Mouse (Mus musculus): ENCODE data around the gene P2rx4. TPM values are rescaled to one million over a fixed set of nuclear protein-coding genes. Genes with fewer than 3 reads are reported as not detected.

P2rx4 gene
- polyA plus RNA-seq, 1 experiment from 2014 or later, result 24.7 TPM

DNA sequence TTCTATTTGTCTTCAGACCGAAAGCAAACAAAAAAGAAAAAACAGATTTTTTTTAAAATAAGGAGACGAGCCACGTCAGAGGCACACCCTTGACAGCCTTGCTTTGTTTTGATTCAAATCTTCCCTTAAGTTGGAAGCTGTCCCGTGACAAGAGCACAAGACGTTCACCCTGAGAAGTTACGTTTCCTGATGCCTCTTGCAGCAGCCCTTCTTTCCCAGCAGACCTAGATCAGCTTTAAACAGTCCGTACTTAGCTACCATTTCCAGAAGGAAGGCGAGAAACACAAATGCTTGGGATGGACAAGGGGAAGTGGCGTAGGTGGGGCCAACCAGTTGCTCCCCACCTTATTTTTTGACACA is 8.7 kb upstream of the P2rx4 start:
- no peak for DNase-seq (ENCODE audit: low spot score)
- no peak overlapping the region for H3K27ac ChIP-seq (replicated peaks)
- no peak for TF ChIP-seq EP300 (optimal IDR thresholded peaks at IDR 0.05)
- TF ChIP-seq CTCF (IDR thresholded peaks at IDR 0.05; ENCODE audit: low read depth), result no peak

DNA sequence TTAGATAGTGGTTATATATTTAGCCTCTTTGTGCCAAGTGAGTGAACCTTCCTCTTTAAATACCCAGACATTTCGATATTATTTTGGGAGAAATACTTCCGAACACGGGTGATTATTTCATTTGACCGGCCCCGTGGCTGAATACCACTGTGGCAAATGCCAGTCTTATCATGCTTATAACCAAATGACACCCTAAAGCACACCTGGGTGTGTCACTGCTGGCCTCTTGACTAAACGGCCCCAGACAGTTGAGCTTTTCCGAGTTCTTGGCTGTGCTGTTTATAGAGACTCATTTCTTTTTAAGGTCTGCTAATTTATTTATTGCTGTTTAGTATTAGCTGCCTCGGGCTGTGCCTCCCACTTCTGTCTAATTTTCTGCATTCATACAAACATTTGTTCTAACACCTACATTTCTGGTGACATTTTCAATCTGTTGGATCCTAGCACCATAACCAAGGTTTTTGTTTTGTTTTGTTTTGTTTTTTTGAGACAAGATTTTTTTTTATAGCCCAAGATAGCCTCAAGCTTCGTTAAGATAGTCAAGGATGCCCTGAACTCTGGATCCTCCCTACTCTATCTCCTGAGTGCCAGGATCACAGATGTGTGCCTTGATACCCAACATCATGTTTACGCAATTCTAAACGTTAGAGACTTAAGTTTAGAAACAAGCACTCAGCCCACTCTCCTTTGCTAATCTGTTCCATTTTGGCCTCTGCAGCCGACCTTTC is 7.1 kb upstream of the P2rx4 start:
- H3K4me2 ChIP-seq (replicated peaks; ENCODE audit: low read depth), result no peak overlapping the region
- TF ChIP-seq EP300 (optimal IDR thresholded peaks at IDR 0.05), result no peak
- no peak for TF ChIP-seq CTCF (IDR thresholded peaks at IDR 0.05; ENCODE audit: low read depth)
- DNase-seq (ENCODE audit: low spot score) (no peak), ATAC-seq (ENCODE audit: low FRiP score, low TSS enrichment) (no peak)
- 53% methylated on average over 12 of the region's 12 CpGs for WGBS
- no peaks in the 10 kb centered on the region for H3K9me3 ChIP-seq (ENCODE audit: control insufficient read depth, low read length)
- H3K9ac ChIP-seq (ENCODE audit: low read length), result no peak overlapping the region
- H3K27me3 ChIP-seq (ENCODE audit: control insufficient read depth, insufficient read depth, low read length), result no peaks in the 10 kb centered on the region
- H3K27ac ChIP-seq (replicated peaks), result no peak overlapping the region
- H3K4me3 ChIP-seq (ENCODE audit: low read depth, low read length), result no peak overlapping the region
- no peaks in the 10 kb centered on the region for H3K4me1 ChIP-seq (replicated peaks; ENCODE audit: control insufficient read depth, insufficient read depth)
- no peaks in the 10 kb centered on the region for H3K36me3 ChIP-seq (ENCODE audit: control insufficient read depth, insufficient read depth, low read length)

More for the DNA sequence above, 8.7 kb upstream of the P2rx4 start:
- ATAC-seq (ENCODE audit: low FRiP score, low TSS enrichment), result no peak
- 41% methylated on average over 9 of the region's 9 CpGs for WGBS
- Histone ChIP-seq H3K36me3 (ENCODE audit: control insufficient read depth, insufficient read depth, low read length) (no peaks in the 10 kb centered on the region), H3K4me1 (replicated peaks; ENCODE audit: control insufficient read depth, insufficient read depth) (no peaks in the 10 kb centered on the region), H3K4me2 (replicated peaks; ENCODE audit: low read depth) (no peak overlapping the region), H3K9me3 (ENCODE audit: control insufficient read depth, low read length) (no peaks in the 10 kb centered on the region), H3K4me3 (ENCODE audit: low read depth, low read length) (no peak overlapping the region), H3K9ac (ENCODE audit: low read length) (no peak overlapping the region), H3K27me3 (ENCODE audit: control insufficient read depth, insufficient read depth, low read length) (no peaks in the 10 kb centered on the region)

DNA sequence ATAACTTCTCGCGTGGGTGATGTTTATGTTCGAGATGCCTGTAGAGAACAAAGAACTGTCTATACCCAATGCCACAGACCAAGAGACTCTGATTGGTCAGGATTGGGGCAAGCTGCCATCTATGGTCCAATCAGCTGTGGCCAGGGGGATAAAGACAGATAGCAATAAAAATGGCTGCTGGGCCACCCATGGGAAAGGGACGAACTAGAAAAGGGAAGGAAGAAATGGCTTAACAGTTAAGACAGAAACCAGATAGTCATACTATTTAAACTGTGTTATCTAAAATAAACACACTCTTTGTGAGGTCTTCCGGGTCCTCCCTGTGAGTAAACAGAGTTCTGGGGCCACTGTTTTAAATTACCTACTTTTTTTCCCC is 6.5 kb upstream of the P2rx4 start:
- no peak overlapping the region for H3K4me2 ChIP-seq (replicated peaks; ENCODE audit: low read depth)
- no peak overlapping the region for H3K4me3 ChIP-seq (ENCODE audit: low read depth, low read length)
- H3K9me3 ChIP-seq (ENCODE audit: control insufficient read depth, low read length), result no peaks in the 10 kb centered on the region
- no peak for DNase-seq (ENCODE audit: low spot score)
- no peak overlapping the region for H3K9ac ChIP-seq (ENCODE audit: low read length)
- 15% methylated on average over 5 of the region's 5 CpGs for WGBS
- no peak overlapping the region for H3K27ac ChIP-seq (replicated peaks)
- no peaks in the 10 kb centered on the region for H3K36me3 ChIP-seq (ENCODE audit: control insufficient read depth, insufficient read depth, low read length)
- peak; percentile 51 for ATAC-seq (ENCODE audit: low FRiP score, low TSS enrichment)
- H3K4me1 ChIP-seq (replicated peaks; ENCODE audit: control insufficient read depth, insufficient read depth), result no peaks in the 10 kb centered on the region
- H3K27me3 ChIP-seq (ENCODE audit: control insufficient read depth, insufficient read depth, low read length), result no peaks in the 10 kb centered on the region
- TF ChIP-seq EP300 (optimal IDR thresholded peaks at IDR 0.05) (no peak), CTCF (IDR thresholded peaks at IDR 0.05; ENCODE audit: low read depth) (no peak)

DNA sequence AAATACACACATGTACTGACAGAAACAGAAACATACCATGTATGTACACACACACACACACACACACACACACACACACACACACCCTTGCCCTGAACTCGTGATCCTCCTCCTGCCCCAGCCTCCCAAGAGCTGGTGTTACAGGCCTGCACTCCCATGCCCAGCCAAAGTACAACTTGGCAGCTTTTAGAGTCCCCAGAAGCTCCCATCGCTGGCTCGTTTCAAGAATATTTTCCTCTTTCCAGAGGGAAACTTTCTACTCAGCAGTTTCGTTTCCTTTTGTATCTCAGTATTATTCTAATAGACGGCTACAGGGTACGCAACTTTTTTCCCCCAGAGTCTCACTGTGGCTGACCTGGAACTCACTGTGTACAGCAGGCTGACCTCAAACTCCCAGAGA is 5.2 kb upstream of the P2rx4 start:
- no peak for ATAC-seq (ENCODE audit: low FRiP score, low TSS enrichment)
- WGBS, result 57% methylated on average over 6 of the region's 6 CpGs
- no peaks in the 10 kb centered on the region for H3K27me3 ChIP-seq (ENCODE audit: control insufficient read depth, insufficient read depth, low read length)
- TF ChIP-seq EP300 (optimal IDR thresholded peaks at IDR 0.05) (no peak), CTCF (IDR thresholded peaks at IDR 0.05; ENCODE audit: low read depth) (no peak)
- H3K9me3 ChIP-seq (ENCODE audit: control insufficient read depth, low read length), result no peaks in the 10 kb centered on the region
- no peak overlapping the region for H3K27ac ChIP-seq (replicated peaks)
- H3K4me1 ChIP-seq (replicated peaks; ENCODE audit: control insufficient read depth, insufficient read depth), result peaks cover 3% of the 10 kb centered on the region; the same call in 1 of the 2 replicates
- DNase-seq (ENCODE audit: low spot score), result no peak
- H3K4me2 ChIP-seq (replicated peaks; ENCODE audit: low read depth), result no peak overlapping the region
- H3K36me3 ChIP-seq (ENCODE audit: control insufficient read depth, insufficient read depth, low read length), result no peaks in the 10 kb centered on the region
- no peak overlapping the region for H3K9ac ChIP-seq (ENCODE audit: low read length)
- H3K4me3 ChIP-seq (ENCODE audit: low read depth, low read length), result no peak overlapping the region

DNA sequence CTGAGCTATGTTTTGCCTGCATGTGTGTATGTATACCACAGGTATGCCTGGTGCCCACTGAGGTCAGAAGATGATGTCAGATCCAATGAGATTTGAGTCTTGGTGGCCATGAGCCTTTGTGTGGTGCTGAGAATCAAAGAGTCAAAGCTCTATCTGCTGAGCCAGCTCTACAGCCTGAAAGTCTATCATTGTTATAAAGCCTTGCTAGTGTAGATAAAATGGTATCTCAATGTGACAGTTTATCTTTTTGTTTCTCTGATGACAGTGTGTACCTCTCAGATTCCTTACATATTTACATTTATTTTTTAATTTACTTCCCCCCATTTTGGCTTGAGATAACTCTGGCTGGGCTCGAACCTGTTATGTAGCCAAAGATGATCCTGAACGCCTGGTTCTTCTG is 3.8 kb upstream of the P2rx4 start:
- peaks cover 3% of the 10 kb centered on the region; the same call in 1 of the 2 replicates for H3K4me1 ChIP-seq (replicated peaks; ENCODE audit: control insufficient read depth, insufficient read depth)
- no peaks in the 10 kb centered on the region for H3K36me3 ChIP-seq (ENCODE audit: control insufficient read depth, insufficient read depth, low read length)
- 80% methylated on average over 2 of the region's 2 CpGs for whole genome bisulfite sequencing
- H3K27me3 ChIP-seq (ENCODE audit: control insufficient read depth, insufficient read depth, low read length), result no peaks in the 10 kb centered on the region
- ATAC-seq (ENCODE audit: low FRiP score, low TSS enrichment), result no peak
- no peak overlapping the region for H3K4me3 ChIP-seq (ENCODE audit: low read depth, low read length)
- H3K27ac ChIP-seq (replicated peaks), result no peak overlapping the region
- H3K4me2 ChIP-seq (replicated peaks; ENCODE audit: low read depth), result no peak overlapping the region
- DNase-seq (ENCODE audit: low spot score), result no peak
- H3K9me3 ChIP-seq (ENCODE audit: control insufficient read depth, low read length), result no peaks in the 10 kb centered on the region
- H3K9ac ChIP-seq (ENCODE audit: low read length), result no peak overlapping the region
- TF ChIP-seq EP300 (optimal IDR thresholded peaks at IDR 0.05), result no peak
- no peak for TF ChIP-seq CTCF (IDR thresholded peaks at IDR 0.05; ENCODE audit: low read depth)

DNA sequence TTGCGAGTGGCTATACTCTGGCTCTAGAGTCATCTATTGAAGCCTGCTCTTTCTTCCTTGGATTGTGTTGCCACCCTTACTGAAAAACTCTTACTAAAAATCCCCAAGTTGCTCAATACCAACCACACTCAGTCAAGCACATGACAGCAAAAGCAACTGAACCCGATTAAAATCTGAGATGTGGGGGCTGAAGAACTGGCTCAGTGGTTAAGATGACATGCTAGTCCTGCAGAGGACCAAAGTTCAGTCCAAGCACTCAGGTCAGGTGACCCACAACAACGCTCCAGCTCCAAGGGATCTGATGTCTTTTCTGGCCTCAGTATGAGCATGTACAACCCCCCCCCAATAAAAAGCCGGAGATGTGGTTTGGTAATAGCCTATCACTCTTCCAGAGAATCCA is 2.8 kb upstream of the P2rx4 start:
- 71% methylated on average over 4 of the region's 4 CpGs for WGBS
- no peak overlapping the region for H3K4me2 ChIP-seq (replicated peaks; ENCODE audit: low read depth)
- no peaks in the 10 kb centered on the region for H3K27me3 ChIP-seq (ENCODE audit: control insufficient read depth, insufficient read depth, low read length)
- DNase-seq (ENCODE audit: low spot score), result no peak
- peaks cover 3% of the 10 kb centered on the region; the same call in 1 of the 2 replicates for H3K4me1 ChIP-seq (replicated peaks; ENCODE audit: control insufficient read depth, insufficient read depth)
- no peaks in the 10 kb centered on the region for H3K36me3 ChIP-seq (ENCODE audit: control insufficient read depth, insufficient read depth, low read length)
- TF ChIP-seq EP300 (optimal IDR thresholded peaks at IDR 0.05) (no peak), CTCF (IDR thresholded peaks at IDR 0.05; ENCODE audit: low read depth) (no peak)
- no peak for ATAC-seq (ENCODE audit: low FRiP score, low TSS enrichment)
- no peak overlapping the region for H3K9ac ChIP-seq (ENCODE audit: low read length)
- H3K27ac ChIP-seq (replicated peaks), result no peak overlapping the region
- no peak overlapping the region for H3K4me3 ChIP-seq (ENCODE audit: low read depth, low read length)
- H3K9me3 ChIP-seq (ENCODE audit: control insufficient read depth, low read length), result no peaks in the 10 kb centered on the region
